Mouse (Mus musculus): Measurements from ENCODE around the gene Uba52. TPM values are rescaled to one million over a fixed set of nuclear protein-coding genes. Genes with fewer than 3 reads are reported as not detected.

Uba52 gene
- 1,600 and 1,776 TPM in 2 replicates for total RNA-seq (2021)
- long read RNA-seq, experiment 1, transcript Uba52-201 (4 exons, 541 nt), result minor isoform, 93 of 1,048 reads
- long read RNA-seq, experiment 1, transcript Uba52-205 (4 exons, 705 nt), result minor isoform, 50 of 1,048 reads
- long read RNA-seq, experiment 1, transcript Uba52-208 (3 exons, 387 nt), result minor isoform, 12 of 1,048 reads
- long read RNA-seq, experiment 1, transcript Uba52-203 (4 exons, 711 nt), result major isoform, 865 of 1,048 reads
- long read RNA-seq, experiment 1, partial matches to known transcripts, result 1 of 1,048 reads
- long read RNA-seq, experiment 1, other reads (novel, unspliced or antisense), result 19 of 1,048 reads
- long read RNA-seq, experiment 2, transcript Uba52-207 (4 exons, 697 nt), result minor isoform, 12 of 1,113 reads
- long read RNA-seq, experiment 2, transcript Uba52-203 (4 exons, 711 nt), result major isoform, 927 of 1,113 reads
- long read RNA-seq, experiment 2, transcript Uba52-205 (4 exons, 705 nt), result minor isoform, 42 of 1,113 reads
- long read RNA-seq, experiment 2, transcript Uba52-201 (4 exons, 541 nt), result minor isoform, 91 of 1,113 reads
- long read RNA-seq, experiment 2, partial matches to known transcripts, result 2 of 1,113 reads
- long read RNA-seq, experiment 2, other reads (novel, unspliced or antisense), result 27 of 1,113 reads

DNA sequence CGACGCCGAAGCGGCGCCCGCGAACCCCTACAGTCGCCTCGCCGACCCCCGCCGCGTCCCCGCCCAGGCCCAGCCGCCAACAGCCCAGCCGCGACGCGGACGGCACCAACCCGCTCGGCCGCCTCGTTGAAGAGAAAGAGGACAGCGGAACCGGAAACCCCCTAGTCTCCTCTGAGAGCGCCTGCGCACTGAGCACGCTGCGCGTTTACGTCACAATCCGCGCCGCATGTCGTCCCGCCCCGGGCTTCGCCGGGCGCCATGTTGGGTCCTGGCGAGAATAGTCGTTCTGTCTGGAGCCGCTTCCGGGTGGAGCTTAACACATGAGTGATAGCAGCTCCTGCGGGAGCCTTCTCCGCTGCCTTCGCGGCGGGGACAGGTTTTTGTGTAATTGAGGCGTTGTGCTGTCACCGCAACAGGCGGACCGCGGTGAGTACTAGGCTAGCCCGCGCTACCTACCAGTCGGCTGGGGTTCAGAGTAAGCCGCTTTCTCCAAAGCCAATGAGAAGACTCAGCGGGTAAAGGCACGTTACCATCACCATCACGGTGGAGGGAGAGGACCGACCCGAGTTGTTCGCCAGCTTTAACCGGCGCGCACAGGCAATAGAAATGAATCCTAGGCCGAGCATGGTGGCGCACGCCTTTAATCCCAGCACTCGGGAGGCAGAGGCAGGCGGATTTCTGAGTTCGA is at the start of gene Uba52:
Gene Uba52 (minus strand): TSS at position 574 of the 688 bp plus-strand sequence.
- DNase-seq, result peak; percentile 98

DNA sequence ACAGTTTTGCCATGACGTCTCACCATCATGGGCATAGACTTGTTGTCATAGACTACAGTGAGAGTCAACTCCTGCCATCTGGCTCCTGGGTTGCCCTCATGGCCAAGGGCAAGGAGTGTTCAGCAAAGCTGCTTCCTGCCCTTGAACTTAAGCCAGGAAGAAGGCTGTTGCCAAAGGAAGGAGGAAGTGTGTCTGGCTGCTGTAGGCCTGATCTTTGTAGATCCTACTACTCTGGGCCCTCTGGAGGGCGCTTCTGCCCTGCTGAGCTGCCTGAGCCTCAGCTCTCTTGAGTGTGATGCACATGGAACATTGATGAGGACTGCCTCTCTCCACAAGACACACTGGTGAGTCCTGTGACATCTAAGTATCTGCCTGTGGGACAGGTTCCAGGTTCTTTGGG is 49.5 kb upstream of the Uba52 start:
- peak; percentile 86 for DNase-seq

DNA sequence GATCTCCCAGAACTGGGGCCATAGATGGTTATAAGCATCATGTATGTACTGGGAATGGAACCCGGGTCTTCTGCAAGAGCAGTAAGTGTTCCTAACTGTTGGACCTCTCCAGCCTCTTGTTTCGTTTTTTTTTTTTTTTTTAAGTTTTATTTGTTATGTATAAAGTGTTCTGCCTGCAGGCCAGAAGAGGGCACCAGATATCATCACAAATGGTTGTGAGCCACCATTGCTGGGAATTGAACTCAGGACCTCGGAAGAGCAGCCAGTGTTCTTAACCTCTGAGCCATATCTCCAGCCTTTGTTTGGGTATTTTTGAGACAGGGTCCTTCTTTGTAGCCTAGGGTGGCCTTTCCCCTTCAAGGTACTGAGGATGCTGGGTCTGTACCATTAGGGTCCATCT is 48.4 kb upstream of the Uba52 start:
- no peak for DNase-seq

DNA sequence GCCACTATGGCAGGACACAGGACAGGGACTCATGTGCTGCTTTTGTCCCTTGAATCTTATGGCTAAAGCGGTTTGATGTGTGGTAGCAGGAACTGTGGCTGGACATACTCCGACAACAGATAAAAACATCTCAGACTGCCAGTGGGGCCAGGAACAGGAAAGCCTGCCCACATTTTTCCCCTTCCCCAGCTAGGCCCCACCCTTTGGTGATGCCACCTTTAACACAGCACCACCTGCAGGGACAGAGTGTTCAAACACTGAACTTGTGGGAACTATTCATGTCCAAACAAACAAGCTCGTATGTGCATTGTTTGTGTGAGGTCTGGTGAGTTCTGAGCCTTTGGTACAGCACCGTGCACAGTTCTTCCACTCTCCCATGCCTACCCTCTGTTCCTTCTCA is 47.7 kb upstream of the Uba52 start:
- no peak for DNase-seq

DNA sequence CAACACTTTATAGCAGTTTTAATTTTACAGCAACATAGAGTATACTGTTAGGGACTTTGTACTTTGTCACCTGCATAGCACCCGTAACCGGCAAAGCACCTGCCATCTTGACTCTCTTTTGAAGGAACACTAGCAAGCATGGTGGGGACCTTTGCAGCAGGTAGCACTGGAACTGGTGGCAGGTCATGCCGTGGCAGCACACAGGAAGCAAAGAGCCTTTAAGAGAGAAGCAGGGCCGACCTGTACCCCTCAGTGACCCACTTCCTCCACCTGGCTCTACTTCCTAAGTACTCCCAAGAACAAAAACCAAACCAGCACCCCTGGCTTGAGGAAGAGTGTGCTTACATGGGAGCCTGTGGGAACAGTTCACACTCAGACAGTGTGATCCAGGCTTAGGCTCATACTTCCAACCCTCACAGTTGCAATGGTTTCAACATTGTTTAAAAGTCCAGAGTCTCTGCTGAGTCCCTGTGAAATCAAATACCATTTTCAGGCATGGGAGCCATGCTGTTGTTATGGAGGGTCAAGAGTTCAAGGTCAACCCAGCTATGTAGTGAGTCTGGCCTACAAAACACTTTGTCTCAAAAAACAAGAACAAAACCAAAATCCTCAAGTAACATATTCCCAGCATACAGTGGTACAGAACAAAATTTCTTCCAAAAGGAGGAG is 44.6 kb upstream of the Uba52 start:
- no peak for DNase-seq

DNA sequence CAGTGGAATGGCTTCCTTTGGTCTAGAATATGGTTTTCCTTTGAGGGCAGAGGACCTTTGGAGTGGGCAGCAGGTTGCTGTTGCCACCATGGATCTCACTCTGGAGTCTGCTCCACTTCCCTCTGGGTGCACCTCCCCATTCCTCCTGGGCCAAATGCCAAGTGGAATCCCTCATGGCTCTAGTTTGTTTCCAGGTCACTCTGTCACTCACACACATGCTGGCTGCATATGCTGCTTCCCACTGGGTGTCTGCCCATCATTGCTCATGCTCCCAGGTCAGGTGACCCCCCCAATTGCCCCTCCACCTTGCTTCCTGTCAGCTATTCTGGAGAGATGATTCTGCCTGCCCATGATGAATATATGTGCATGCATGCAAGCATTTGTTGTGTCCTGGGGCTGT is 43.1 kb upstream of the Uba52 start:
- DNase-seq, result peak; percentile 86

DNA sequence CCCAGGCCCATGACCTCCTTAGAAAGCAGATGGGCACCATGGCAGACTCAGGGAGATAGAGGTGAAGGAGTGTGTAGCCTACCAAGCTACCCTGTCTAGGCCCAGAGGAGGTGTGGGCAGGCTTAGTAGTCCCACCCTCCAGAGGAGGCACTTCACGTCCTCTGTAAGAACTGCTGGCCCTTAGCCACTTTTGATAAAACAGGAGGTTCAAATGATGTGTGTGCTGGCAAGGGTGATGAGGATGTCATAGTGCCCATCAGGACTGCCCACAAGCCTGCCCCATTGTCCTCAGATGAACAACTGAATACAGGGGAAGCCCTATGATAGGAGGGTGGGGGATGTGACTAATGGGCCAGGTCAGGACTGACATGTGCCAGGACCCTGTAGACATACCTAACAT is 42.2 kb upstream of the Uba52 start:
- no peak for DNase-seq

DNA sequence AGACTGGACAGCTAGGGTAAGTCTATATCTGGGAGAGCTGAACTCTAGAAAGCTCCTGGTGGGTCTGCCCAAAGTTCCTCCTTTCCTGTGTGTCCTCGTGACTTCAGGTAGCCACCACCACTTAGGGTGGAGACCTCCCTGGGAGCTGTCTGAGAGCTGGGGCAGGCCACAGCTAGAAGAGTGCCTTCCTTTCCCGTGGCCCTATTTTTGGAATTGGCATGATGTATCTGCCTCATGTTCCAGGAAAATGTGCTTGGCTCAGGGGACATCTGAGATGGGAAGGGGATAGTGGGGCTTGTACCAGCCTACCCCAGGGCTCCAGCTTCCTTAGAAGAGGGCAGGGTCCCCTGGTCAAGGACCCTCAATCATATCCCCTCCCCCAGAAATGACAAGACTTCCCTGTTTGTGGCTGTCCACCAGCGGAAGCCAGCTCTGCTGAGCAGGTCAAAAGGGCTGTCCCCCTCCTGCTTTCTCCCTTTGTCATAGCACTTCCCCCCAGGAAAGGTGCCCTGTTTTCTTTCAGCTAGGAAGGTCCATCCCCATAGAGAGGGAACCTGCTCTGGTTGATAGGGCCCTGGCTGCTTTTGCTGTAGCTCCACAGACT is 41.1 kb upstream of the Uba52 start:
- no peak for DNase-seq

DNA sequence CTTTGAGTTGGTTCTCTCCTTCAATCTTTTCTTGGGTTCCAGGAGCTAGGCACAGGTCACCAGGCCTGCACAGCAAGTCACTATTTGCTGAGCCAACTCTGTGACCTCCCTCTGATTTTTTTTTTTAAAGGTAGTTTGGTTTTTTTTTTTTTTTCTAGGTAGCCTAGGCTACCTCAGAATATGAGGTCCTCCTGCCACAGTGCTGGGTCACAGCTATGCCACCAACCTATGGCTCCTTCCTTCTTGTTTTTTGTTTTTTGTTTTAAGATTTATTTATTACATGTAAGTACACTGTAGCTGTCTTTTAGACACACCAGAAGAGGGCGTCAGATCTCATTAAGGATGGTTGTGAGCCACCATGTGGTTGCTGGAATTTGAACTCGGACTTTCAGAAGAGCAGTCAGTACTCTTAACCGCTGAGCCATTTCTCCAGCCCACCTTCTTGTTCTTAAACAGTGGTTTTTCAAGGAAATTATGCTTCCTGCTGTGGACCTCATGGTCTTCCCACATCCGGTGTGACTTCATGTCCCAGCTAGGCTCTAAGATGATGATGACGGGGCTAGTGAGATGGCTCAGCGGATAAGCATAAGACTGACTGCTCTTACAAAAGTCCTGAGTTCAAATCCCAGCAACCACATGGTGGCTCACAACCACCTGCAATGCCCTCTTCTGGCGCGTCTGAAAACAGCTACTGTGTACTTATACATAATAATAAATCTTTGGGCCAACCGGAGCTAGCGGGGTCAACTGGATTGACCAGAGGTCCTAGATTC is 39.0 kb upstream of the Uba52 start:
- DNase-seq, result no peak

DNA sequence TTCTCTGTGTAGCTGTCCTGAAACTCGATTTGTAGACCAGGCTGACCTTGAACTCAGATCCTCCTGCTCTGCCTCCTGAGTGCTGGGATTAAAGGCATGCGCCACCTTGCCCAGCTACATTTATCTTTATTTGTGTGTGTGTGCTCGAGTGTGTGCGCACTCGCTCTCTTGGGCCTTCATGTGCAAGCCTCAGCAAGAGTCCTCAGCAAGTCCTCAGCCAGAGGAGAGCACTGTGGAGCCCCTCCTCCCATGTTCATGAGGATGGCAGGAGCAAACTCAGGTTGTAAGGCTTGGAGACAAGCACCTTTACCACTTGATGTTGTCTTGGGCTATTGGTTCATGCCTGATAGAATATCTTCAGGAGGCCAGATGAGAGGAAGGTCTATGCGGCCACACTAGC is 37.2 kb upstream of the Uba52 start:
- no peak for DNase-seq

DNA sequence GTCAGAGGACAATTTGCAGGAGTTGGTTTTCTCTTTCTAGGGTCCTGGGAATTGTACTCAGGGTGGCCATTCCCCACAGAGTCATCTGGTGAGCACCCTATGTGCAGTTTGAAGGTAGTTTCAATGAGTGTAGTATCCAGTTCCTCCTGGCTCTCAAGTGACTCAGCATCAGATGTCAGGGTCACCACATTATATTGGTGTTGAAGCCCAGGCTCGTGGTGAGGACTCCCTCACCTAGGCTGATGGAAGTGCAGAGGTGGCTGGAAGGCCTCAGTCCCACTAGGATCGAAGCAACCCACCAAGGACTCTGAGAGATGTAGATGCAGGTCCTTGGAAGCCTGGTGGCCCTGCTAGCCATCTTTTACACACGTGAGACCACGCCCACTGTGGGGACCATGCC is 35.8 kb upstream of the Uba52 start:
- no peak for DNase-seq

DNA sequence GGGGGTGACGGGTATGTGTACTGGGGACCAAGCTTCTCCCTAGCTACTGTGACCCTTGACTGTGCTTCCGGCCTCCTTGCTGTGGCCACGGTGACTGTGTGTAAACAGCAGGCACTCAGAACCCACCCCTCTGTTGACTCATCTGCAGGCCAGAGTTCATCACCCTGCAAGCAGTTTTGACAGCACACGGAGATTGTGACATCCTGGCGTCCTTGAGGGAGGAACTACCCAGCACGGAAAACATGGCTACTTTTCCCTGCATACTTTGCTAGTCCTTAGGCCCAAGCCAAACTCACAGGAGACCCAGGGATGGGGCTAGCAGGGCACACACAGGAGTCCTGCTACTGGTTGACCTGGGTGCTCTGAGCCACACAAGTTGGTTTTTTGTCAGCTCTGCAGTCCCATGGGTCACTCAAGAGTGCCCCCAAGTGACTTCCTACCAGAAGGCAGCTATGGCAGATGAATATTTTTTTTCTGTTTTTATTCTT is 33.6 kb upstream of the Uba52 start:
- DNase-seq, result peak; percentile 86

DNA sequence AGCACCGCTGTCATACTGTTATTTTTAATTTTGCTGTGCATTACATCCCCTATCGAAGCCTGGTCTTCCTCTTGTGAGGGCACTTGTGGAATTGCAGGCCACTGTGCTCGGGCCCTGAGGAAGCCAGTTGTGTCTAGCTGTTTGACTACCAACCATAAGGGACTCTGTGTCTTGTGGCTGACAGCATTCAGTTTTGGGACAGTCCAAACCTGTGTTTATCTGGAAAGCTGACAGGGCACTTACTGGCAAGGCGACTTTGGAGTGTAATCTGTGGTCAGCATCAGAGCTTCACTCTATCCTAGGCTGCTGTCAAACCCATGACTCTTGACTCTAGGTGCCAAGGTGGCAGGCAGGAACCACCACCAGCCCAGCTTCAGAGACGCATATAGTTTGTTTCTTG is 30.5 kb upstream of the Uba52 start:
- no peak for DNase-seq

DNA sequence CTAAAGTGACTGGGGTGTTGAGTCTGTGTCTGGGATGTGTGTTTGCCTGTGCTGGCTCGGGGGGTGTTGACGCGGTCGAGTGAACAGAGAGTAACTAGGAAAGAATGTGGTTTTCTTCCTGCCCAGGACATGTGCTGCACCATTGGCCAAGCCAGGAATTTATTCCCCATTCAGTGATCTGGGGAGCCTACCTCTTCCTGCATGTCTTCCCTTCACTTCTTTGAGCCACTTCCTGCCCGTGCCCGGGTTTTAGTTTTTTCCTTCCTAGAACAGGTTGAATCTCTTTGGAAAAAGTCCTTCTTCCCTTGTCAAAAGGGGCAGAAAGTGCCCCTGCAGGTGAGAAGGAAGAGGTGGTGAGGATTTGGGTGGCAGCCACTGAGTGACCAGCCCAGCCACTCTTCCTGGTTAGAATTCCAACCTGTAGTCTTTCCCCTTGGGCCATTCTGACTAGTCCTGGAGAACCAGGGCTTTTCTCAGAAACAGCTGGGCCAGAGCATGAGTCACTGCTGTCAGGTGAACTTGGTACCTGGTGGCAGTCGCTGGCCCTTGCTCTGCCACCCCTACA is 30.0 kb upstream of the Uba52 start:
- no peak for DNase-seq

DNA sequence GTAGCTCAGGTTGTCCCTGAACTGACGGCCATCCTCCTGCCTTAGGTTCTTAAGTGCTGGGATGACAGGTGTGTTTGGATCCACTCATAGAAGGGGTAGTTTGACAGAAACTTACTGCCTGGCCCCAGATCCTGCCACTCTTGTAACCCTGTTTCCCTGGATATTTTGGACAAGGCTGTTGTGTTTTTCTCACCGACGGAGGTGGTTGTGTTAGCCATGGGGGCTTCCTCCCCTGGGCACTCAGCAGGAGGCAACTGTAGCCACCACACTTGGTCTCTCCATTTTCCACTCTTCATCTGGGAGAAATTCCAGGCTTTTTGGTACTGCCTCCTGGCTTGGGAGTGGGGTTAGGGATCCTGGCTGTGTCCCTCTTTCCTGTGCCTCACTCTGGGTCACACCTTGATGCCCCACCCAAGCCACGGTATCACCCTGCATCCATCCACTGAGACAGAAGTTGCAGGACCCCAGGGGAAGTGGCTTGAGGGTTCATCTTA is 29.5 kb upstream of the Uba52 start:
- no peak for DNase-seq

DNA sequence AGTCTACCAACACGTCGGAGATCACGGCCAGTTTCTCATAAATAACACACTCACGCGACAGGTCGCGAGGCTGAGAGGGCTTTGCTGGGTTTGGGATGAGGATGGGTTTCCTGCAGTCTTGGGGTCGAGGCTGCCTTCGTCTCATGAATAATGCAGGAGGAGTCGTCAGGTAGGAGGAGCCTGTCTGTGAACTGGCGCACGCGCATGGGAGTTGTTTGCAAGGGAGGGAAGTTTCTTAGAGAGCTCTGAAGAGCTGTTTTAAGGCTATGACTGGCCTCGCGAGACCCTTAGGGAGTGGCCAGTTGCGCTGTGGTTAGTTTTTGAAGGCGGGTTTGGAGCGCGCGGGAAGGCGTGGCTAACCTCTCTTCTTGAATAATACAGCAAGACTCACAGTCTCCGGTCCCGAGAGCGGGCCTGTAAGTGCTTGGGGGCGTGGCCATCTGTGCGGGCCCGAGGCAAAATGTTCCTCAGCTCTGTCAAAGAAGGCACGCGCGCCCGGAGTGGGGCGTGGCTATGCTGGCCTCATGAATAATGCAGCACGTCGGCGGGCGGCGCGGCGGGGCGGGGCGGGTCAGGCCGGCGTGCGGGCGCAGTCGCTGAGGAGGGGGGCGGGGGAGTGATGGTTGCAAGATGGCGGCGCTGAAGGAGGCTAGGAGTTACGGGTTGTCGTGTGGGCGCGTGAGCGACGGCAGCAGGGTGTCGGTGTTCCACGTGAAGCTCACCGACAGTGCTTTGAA is 28.6 kb upstream of the Uba52 start, which contains the start of gene Ell:
Gene Ell (plus strand): TSS at position 381 of the 737 bp plus-strand sequence.
- DNase-seq, result peak; percentile 100

DNA sequence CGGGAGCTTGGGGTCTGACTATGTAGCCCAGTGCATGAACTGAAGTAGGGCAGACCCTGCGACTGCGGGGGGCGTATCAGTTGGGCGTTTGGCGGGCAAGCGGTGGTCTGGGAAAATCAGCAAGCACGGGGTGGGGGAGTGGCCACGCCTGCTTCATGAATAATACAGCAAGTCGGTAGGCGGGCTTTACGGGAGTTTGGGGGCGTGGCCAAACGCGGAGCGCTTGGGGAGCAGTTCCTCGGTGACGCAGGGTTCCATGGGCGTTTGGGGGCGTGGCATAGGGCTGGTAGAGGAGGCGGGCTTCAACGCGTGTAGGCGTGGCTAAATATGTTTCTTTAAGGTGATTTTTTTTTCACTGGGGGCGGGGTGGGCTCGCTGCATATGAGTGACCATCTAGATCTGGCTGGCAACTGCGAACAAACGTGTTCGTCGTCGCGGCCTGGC is 28.1 kb upstream of the Uba52 start:
- DNase-seq, result peak; percentile 100

DNA sequence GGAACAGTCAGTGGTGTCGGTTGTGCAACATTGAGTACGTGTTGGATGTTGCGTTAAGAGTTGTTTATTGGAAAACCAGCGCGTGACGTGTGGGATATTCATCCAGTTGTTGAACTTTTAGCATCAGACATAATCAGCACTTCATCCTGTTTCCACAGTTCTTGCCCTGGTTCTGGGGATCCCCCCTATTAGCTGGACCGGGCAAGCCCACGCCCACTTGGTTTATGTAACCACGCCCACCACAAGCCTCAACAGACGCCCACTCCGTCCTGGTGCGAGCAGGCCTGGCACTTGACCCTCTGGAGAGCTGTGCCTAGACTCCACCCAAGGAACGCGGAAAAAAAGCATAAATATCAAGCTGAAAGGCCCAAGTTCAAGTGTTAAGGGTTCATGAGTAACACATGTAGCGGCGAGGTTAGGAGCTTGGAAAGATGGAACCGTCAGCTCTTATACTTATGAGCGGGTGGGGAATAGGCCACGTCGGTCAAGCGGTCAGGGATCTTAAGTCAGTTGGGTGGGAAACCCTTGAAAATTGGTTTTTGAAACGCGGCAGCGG is 27.5 kb upstream of the Uba52 start:
- DNase-seq, result peak; percentile 84

DNA sequence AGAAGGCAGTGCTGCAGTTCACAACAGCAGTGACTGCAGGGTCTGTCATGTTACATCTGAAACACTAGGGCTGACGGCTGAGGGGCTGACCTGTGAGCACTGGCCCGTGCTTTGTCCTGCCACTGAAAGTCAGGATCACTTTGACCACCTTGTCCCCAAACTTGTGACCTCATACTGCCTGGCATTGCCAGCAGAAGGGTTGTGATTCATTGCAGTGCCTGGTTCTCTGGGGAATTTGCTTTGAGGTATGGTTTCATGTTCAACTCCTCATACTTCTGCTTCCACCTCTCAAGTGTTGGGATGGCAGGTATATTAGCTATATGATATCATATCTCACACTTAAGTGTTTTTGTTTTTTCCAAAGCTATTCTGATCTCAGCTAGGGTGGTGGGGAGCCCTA is 25.1 kb upstream of the Uba52 start:
- no peak for DNase-seq

DNA sequence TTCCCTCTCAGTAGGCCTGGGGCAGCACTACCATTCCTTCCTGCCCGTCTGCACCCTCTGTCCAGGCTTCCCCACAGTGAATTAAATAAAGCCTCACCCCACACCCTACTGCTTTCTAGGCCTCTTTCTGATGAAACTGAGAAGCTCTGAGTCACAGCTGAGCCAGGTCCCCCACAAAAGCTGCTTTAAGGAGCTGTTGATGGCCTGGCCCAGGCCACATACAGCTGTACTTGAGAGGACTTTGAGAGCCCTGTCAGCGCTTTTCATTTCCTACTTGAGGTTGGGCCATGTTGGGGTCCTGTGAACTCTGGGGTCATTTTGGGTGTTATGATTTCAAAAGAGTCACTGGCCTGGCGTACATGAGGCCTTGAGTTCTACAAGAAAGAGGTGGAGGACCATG is 24.6 kb upstream of the Uba52 start:
- DNase-seq, result no peak
